Mouse (Mus musculus): ENCODE results near the gene Ngly1. TPM values are rescaled to one million over a fixed set of nuclear protein-coding genes. Genes with fewer than 3 reads are reported as not detected.

The Ngly1 gene
- polyA plus RNA-seq, 1 experiment from 2014 or later, result 46.1 TPM

- no peak for ATAC-seq (replicated peaks; ENCODE audit: low FRiP score, low read depth)
- DNase-seq (ENCODE audit: low spot score), result peak; percentile 48
- peak overlapping the region; percentile 66 for H3K9ac ChIP-seq (ENCODE audit: low read depth, low read length)
- WGBS, result 16% methylated on average over 10 of the region's 10 CpGs
- peak overlapping the region; percentile 59 for H3K4me2 ChIP-seq (ENCODE audit: low read length)
- no peaks in the 10 kb centered on the region for H3K9me3 ChIP-seq (replicated peaks; ENCODE audit: low read length)
- H3K27ac ChIP-seq, result peak overlapping the region; percentile 70
- no peaks in the 10 kb centered on the region for H3K36me3 ChIP-seq (ENCODE audit: insufficient read depth, low read length)
- H3K27me3 ChIP-seq (ENCODE audit: insufficient read depth, low read length), result no peaks in the 10 kb centered on the region
- no peak for TF ChIP-seq CTCF (IDR thresholded peaks at IDR 0.05; ENCODE audit: low read depth)
- H3K4me3 ChIP-seq (replicated peaks; ENCODE audit: low read depth, low read length), result peak overlapping the region; percentile 55
- no peaks in the 10 kb centered on the region for H3K4me1 ChIP-seq (replicated peaks; ENCODE audit: insufficient read depth, low read length)
Measured at GRCm38 (mm10) chr14:16243603-16244209, 5.4 kb upstream of the Ngly1 start.

DNA sequence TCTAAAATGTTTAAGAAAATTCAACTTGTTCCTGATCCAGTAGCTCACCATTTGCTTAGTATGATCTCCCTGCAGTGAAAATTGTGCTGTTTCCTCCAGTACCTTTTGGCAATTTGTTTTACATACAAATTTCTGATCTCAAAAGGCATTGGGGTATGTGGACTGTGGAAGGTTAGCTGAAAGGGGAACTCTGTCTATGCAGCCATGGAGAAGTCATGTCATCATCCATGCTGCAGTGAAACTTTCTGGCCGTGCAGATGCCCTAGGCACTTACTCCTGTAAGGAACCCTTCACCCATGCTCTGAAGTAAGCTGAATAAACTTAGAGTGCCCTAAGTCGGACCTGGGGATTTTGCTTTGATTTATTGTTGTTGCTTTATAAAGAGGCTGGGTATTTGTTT, 4.7 kb upstream of the Ngly1 start:
- Histone ChIP-seq H3K9ac (ENCODE audit: low read depth, low read length) (no peak overlapping the region), H3K27me3 (ENCODE audit: insufficient read depth, low read length) (no peaks in the 10 kb centered on the region), H3K27ac (no peak overlapping the region), H3K9me3 (replicated peaks; ENCODE audit: low read length) (no peaks in the 10 kb centered on the region), H3K4me3 (replicated peaks; ENCODE audit: low read depth, low read length) (no peak overlapping the region), H3K36me3 (ENCODE audit: insufficient read depth, low read length) (no peaks in the 10 kb centered on the region), H3K4me2 (ENCODE audit: low read length) (no peak overlapping the region), H3K4me1 (replicated peaks; ENCODE audit: insufficient read depth, low read length) (no peaks in the 10 kb centered on the region)
- WGBS, result 42% methylated on average over 2 of the region's 2 CpGs
- ATAC-seq (replicated peaks; ENCODE audit: low FRiP score, low read depth) (no peak), DNase-seq (ENCODE audit: low spot score) (no peak)
- TF ChIP-seq CTCF (IDR thresholded peaks at IDR 0.05; ENCODE audit: low read depth), result no peak

- Histone ChIP-seq H3K4me1 (replicated peaks; ENCODE audit: insufficient read depth, low read length) (no peaks in the 10 kb centered on the region), H3K4me3 (replicated peaks; ENCODE audit: low read depth, low read length) (no peak overlapping the region), H3K36me3 (ENCODE audit: insufficient read depth, low read length) (no peaks in the 10 kb centered on the region), H3K27ac (no peak overlapping the region), H3K4me2 (ENCODE audit: low read length) (no peak overlapping the region), H3K27me3 (ENCODE audit: insufficient read depth, low read length) (no peaks in the 10 kb centered on the region), H3K9me3 (replicated peaks; ENCODE audit: low read length) (no peaks in the 10 kb centered on the region), H3K9ac (ENCODE audit: low read depth, low read length) (no peak overlapping the region)
- ATAC-seq (replicated peaks; ENCODE audit: low FRiP score, low read depth) (no peak), DNase-seq (ENCODE audit: low spot score) (no peak)
- WGBS, result 43% methylated on average over 1 of the region's 1 CpGs
- no peak for TF ChIP-seq CTCF (IDR thresholded peaks at IDR 0.05; ENCODE audit: low read depth)
Measured at GRCm38 (mm10) chr14:16245127-16245526, 4.0 kb upstream of the Ngly1 start.

DNA sequence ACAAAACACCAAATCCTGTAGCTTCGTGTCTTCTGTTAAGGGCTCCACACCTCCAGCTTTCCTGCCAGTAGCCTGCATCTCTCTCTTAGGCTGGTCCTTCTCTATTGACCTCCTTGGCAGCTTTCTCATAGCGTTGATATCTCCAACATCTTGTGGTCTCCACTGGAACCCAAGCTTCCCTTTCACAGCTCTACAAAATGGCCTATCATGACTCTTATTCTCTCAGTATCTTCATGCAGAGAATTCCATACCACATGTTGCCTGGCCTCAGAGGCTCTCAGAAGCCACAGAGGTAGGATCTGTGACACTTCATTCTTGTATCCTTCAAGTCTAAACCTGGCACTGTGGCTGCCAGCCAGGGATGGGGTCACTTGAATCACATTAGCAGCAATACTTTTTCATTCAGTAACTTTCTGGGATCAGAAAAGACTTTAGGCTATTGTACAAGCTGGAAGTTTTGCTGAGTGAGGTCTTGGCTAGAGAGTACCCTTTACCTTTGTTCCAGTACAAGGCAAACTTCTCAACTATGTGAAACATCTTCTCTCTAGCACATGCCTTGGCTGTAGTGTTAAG, 2.7 kb upstream of the Ngly1 start:
- no peak for ATAC-seq (replicated peaks; ENCODE audit: low FRiP score, low read depth)
- H3K27ac ChIP-seq, result no peak overlapping the region
- no peaks in the 10 kb centered on the region for H3K27me3 ChIP-seq (ENCODE audit: insufficient read depth, low read length)
- DNase-seq (ENCODE audit: low spot score), result no peak
- no peak overlapping the region for H3K9ac ChIP-seq (ENCODE audit: low read depth, low read length)
- WGBS, result 92% methylated on average over 2 of the region's 2 CpGs
- no peaks in the 10 kb centered on the region for H3K4me1 ChIP-seq (replicated peaks; ENCODE audit: insufficient read depth, low read length)
- H3K4me3 ChIP-seq (replicated peaks; ENCODE audit: low read depth, low read length), result no peak overlapping the region
- no peaks in the 10 kb centered on the region for H3K36me3 ChIP-seq (ENCODE audit: insufficient read depth, low read length)
- no peaks in the 10 kb centered on the region for H3K9me3 ChIP-seq (replicated peaks; ENCODE audit: low read length)
- H3K4me2 ChIP-seq (ENCODE audit: low read length), result no peak overlapping the region
- TF ChIP-seq CTCF (IDR thresholded peaks at IDR 0.05; ENCODE audit: low read depth), result no peak

GRCm38 (mm10) chr14:16248135-16248534, 945 bp upstream of the Ngly1 start:
- H3K9ac ChIP-seq (ENCODE audit: low read depth, low read length), result no peak overlapping the region
- H3K27me3 ChIP-seq (ENCODE audit: insufficient read depth, low read length), result no peaks in the 10 kb centered on the region
- peak overlapping the region; percentile 82; the same call in 1 of the 2 replicates for H3K4me2 ChIP-seq (ENCODE audit: low read length)
- no peak for ATAC-seq (replicated peaks; ENCODE audit: low FRiP score, low read depth)
- no peak overlapping the region for H3K27ac ChIP-seq
- DNase-seq (ENCODE audit: low spot score), result no peak
- TF ChIP-seq CTCF (IDR thresholded peaks at IDR 0.05; ENCODE audit: low read depth), result no peak
- H3K4me3 ChIP-seq (replicated peaks; ENCODE audit: low read depth, low read length), result no peak overlapping the region
- 68% methylated on average over 3 of the region's 3 CpGs for WGBS
- no peaks in the 10 kb centered on the region for H3K36me3 ChIP-seq (ENCODE audit: insufficient read depth, low read length)
- H3K4me1 ChIP-seq (replicated peaks; ENCODE audit: insufficient read depth, low read length), result no peaks in the 10 kb centered on the region
- no peaks in the 10 kb centered on the region for H3K9me3 ChIP-seq (replicated peaks; ENCODE audit: low read length)

GRCm38 (mm10) chr14:16248603-16249157, 400 bp upstream of the Ngly1 start:
- WGBS, result 12% methylated on average over 9 of the region's 9 CpGs
- peak overlapping the region; percentile 95 for H3K27ac ChIP-seq
- peak overlapping the region; percentile 97 for H3K9ac ChIP-seq (ENCODE audit: low read depth, low read length)
- ATAC-seq (replicated peaks; ENCODE audit: low FRiP score, low read depth) (0 out of 2 replicates have a peak, but pooled peaks have one; percentile 10), DNase-seq (ENCODE audit: low spot score) (no peak)
- no peaks in the 10 kb centered on the region for H3K36me3 ChIP-seq (ENCODE audit: insufficient read depth, low read length)
- H3K27me3 ChIP-seq (ENCODE audit: insufficient read depth, low read length), result no peaks in the 10 kb centered on the region
- no peak for TF ChIP-seq CTCF (IDR thresholded peaks at IDR 0.05; ENCODE audit: low read depth)
- H3K4me1 ChIP-seq (replicated peaks; ENCODE audit: insufficient read depth, low read length), result no peaks in the 10 kb centered on the region
- H3K4me3 ChIP-seq (replicated peaks; ENCODE audit: low read depth, low read length), result peak overlapping the region; percentile 77
- peak overlapping the region; percentile 82 for H3K4me2 ChIP-seq (ENCODE audit: low read length)
- no peaks in the 10 kb centered on the region for H3K9me3 ChIP-seq (replicated peaks; ENCODE audit: low read length)
